In genomic region chr12:112722240-112723027, GRCm38 (mm10) we compare ENCODE assay signal across 8 mouse cellular contexts. TPM values are rescaled to one million over a fixed set of nuclear protein-coding genes. Genes with fewer than 3 reads are reported as not detected.
DNase-seq lines count a peak whose midpoint lies in the region; ATAC-seq lines count a peak whose summit lies in the region.

No protein-coding gene starts in this region.

- peak; percentile 28 for DNase-seq in thymus, postnatal 0 days (ENCODE audit: low spot score)
- DNase-seq in thymus, postnatal 10 days (ENCODE audit: low spot score in 2 of 2): no peak
- peak; percentile 64 to 77 for DNase-seq in cerebellum, postnatal 36 days
- DNase-seq in heart, embryonic 10.5 days (ENCODE audit: low spot score): no peak
- DNase-seq in kidney, adult 9 months: peak; percentile 76
- peak; percentile 79 for DNase-seq in lung, postnatal 10 days
- peak; percentile 70 for DNase-seq in ovary, postnatal 36 days (ENCODE audit: low spot score)

- WGBS in heart, embryonic 10.5 days: 2% methylated on average over 74 of the region's 75 CpGs

- peaks cover 34% of the 10 kb centered on the region for H3K4me1 ChIP-seq in heart, embryonic 10.5 days

- no peak for ATAC-seq in erythroid progenitor cell, adult 5-6 weeks (replicated peaks; ENCODE audit: low FRiP score, poor library complexity, severe bottlenecking)

- peak overlapping the region; percentile 84 for H3K27ac ChIP-seq in heart, embryonic 10.5 days

- no peaks in the 10 kb centered on the region for H3K36me3 ChIP-seq in heart, embryonic 10.5 days

- H3K27me3 ChIP-seq in heart, embryonic 10.5 days (ENCODE audit: insufficient read depth, poor library complexity, severe bottlenecking): peaks cover 68% of the 10 kb centered on the region

- H3K4me3 ChIP-seq in heart, embryonic 10.5 days: peak overlapping the region; percentile 87

- H3K9me3 ChIP-seq in heart, embryonic 10.5 days: no peaks in the 10 kb centered on the region

RNA-seq across cellular contexts. Expression of gene Cep170b, which starts 2.2 kb away (rescaled TPM):
- polyA plus RNA-seq in thymus, postnatal 0 days (2015; fragmentation: Nextera tagmentation; extraction: Ambion mirVana): 4.3 and 4.9 TPM in 2 replicates
- polyA plus RNA-seq in heart, embryonic 10.5 days (2016; fragmentation: Nextera tagmentation; extraction: Ambion mirVana): 3.9 and 6.6 TPM in 2 replicates
- total RNA-seq in erythroid progenitor cell, adult 5-6 weeks (2015; ENCODE audit: low replicate concordance): 1.3 TPM in 1 of 2 replicates, not detected in the other
- not detected in 2 replicates for total RNA-seq in erythroid progenitor cell, adult 5-6 weeks (2017; ENCODE audit: low replicate concordance)

RNA-seq across cellular contexts. Expression of gene Pld4, which starts 38.0 kb away (rescaled TPM):
- 46.2 and 49.3 TPM in 2 replicates for polyA plus RNA-seq in thymus, postnatal 0 days (2015; fragmentation: Nextera tagmentation; extraction: Ambion mirVana)
- 0.57 and 2.9 TPM in 2 replicates for polyA plus RNA-seq in heart, embryonic 10.5 days (2016; fragmentation: Nextera tagmentation; extraction: Ambion mirVana)
- 20.1 and 29.9 TPM in 2 replicates for total RNA-seq in erythroid progenitor cell, adult 5-6 weeks (2015; ENCODE audit: low replicate concordance)
- 8.9 and 14.0 TPM in 2 replicates for total RNA-seq in erythroid progenitor cell, adult 5-6 weeks (2017; ENCODE audit: low replicate concordance)

RNA-seq across cellular contexts. Expression of gene Zbtb42, which starts 43.8 kb away (rescaled TPM):
- 2.6 and 2.8 TPM in 2 replicates for polyA plus RNA-seq in thymus, postnatal 0 days (2015; fragmentation: Nextera tagmentation; extraction: Ambion mirVana)
- polyA plus RNA-seq in heart, embryonic 10.5 days (2016; fragmentation: Nextera tagmentation; extraction: Ambion mirVana): 3.9 and 4.3 TPM in 2 replicates
- 10.1 TPM in 1 of 2 replicates, not detected in the other for total RNA-seq in erythroid progenitor cell, adult 5-6 weeks (2015; ENCODE audit: low replicate concordance)
- 0.39 TPM in 1 of 2 replicates, not detected in the other for total RNA-seq in erythroid progenitor cell, adult 5-6 weeks (2017; ENCODE audit: low replicate concordance)

RNA-seq across cellular contexts. Expression of gene Akt1, which starts 47.8 kb away (rescaled TPM):
- 60.8 and 80.4 TPM in 2 replicates for polyA plus RNA-seq in thymus, postnatal 0 days (2015; fragmentation: Nextera tagmentation; extraction: Ambion mirVana)
- 57.1 and 82.0 TPM in 2 replicates for polyA plus RNA-seq in heart, embryonic 10.5 days (2016; fragmentation: Nextera tagmentation; extraction: Ambion mirVana)
- 22.6 and 24.1 TPM in 2 replicates for total RNA-seq in erythroid progenitor cell, adult 5-6 weeks (2015; ENCODE audit: low replicate concordance)
- total RNA-seq in erythroid progenitor cell, adult 5-6 weeks (2017; ENCODE audit: low replicate concordance): 24.5 and 40.9 TPM in 2 replicates

Comparison
In these comparisons a context has a peak if more than half of its experiments do, and no peak if none do; other contexts are left out.
1. DNase-seq: peak in thymus, postnatal 0 days (single experiment), cerebellum, postnatal 36 days (2 of 2), kidney, adult 9 months (single experiment), lung, postnatal 10 days (single experiment) and ovary, postnatal 36 days (single experiment); none in thymus, postnatal 10 days (0 of 2) and heart, embryonic 10.5 days (single experiment).
2. RNA of gene Pld4, which starts 38.0 kb away (polyA plus RNA-seq): 46.2 to 49.3 TPM in thymus, postnatal 0 days; 0.57 to 2.9 TPM in heart, embryonic 10.5 days; every median in the first group is over 10 times any median in the second.